Mouse (Mus musculus): ENCODE data around the gene I830077J02Rik.

- TF ChIP-seq TAL1 (conservative IDR thresholded peaks at IDR 0.05; ENCODE audit: low read depth, low read length) (no peak), CTCF (IDR thresholded peaks at IDR 0.05; ENCODE audit: low read depth, low read length) (no peak), GATA1 (IDR thresholded peaks at IDR 0.05; ENCODE audit: borderline replicate concordance, low read length) (no peak), POLR2AphosphoS5 (IDR thresholded peaks at IDR 0.05; ENCODE audit: insufficient replicate concordance, low read depth, low read length) (no peak), GATA2 (IDR thresholded peaks at IDR 0.05; ENCODE audit: borderline replicate concordance, low read depth, low read length) (no peak)
Measured at GRCm38 (mm10) chr3:105924616-105925015, 7.8 kb downstream of the I830077J02Rik start.
